Mouse (Mus musculus): ENCODE measurements around the gene Ralgps2. TPM values are rescaled to one million over a fixed set of nuclear protein-coding genes. Genes with fewer than 3 reads are reported as not detected.

Ralgps2 gene
- polyA plus RNA-seq, 1 experiment from 2014 or later = 25.6 TPM

DNA sequence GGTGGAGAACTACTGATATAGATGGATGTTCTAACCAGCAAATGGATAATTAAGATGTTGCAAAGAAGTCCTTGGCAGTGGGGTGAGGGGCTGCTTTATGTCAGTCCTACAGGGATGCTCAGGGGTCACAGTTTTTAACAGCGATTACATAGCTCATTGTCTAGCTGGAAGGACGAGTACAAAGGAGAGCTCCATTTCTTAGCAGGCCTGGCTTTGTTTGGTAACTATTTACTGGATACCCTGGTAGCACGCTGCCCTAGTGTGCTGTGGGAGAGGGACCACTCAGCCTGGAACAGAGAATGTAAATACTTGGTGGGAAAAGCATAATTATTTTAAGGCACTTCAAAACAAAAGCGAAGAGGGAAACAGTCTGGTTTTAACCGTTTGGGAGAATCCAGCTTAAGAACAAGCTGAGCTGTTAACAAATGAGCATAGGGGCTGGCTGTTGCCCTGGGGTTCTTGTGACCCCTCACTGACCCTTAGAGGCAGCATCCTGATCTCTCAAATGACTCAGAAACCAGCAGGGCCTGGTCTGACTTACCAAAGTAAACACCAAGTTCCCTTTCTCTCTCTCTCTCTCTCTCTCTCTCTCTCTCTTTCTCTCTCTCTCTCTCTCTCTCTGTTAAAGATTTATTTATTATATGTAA is 149.5 kb downstream of the Ralgps2 start:
- Histone ChIP-seq H3K27ac (no peak overlapping the region), H3K9me3 (replicated peaks) (no peaks in the 10 kb centered on the region), H3K36me3 (no peaks in the 10 kb centered on the region), H3K9ac (no peak overlapping the region), H3K4me1 (no peaks in the 10 kb centered on the region), H3K27me3 (replicated peaks) (peaks cover 3% of the 10 kb centered on the region; the same call in 1 of the 2 replicates), H3K4me2 (no peak overlapping the region), H3K4me3 (no peak overlapping the region)
- 63% methylated on average over 5 of the region's 5 CpGs for WGBS (ENCODE audit: insufficient replicate concordance)
- no peak for ATAC-seq

DNA sequence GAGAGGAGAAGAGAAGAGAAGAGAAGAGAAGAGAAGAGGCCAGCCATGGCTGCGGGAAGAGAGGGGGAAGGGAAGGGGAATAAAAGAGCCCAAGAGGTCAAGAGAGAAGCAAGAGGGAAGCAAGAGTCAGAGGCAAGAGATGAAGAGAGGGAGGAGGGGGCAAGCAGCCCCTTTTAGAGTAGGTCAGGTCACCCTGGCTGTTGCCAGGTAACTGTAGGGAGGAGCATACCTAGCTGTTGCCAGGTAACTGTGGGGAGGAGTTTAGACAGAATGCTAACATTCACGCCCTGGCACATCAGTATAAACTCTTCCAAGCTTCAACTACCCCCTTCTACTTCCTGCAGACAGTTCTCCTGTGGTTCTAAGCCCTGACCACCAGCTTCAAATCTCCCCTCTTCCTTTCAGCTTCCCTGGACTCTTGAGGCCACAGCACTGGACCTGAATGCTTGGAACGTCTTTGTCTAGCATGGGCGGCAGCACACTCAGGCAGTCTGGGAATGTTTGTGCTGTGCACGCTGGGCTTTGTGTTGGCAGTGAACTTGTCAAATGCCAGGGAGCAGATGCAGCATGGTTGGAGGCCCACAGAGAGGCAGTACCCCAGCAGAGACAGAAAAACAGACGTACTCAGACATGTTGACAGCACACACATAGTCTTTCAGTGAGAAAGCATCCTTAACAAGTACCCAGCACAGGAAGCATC is 152.1 kb downstream of the Ralgps2 start:
- Histone ChIP-seq H3K9me3 (replicated peaks) (no peaks in the 10 kb centered on the region), H3K36me3 (no peaks in the 10 kb centered on the region), H3K4me2 (no peak overlapping the region), H3K27ac (no peak overlapping the region), H3K4me3 (no peak overlapping the region), H3K27me3 (replicated peaks) (peaks cover 3% of the 10 kb centered on the region; the same call in 1 of the 2 replicates), H3K9ac (no peak overlapping the region), H3K4me1 (0 out of 2 replicates have a peak, but pooled peaks cover under 1% of the 10 kb centered on the region)
- no peak for ATAC-seq
- 54% methylated on average over 6 of the region's 6 CpGs for WGBS (ENCODE audit: insufficient replicate concordance)

GRCm38 (mm10) chr1:156786074-156786473 is 153.4 kb downstream of the Ralgps2 start:
- no peak for ATAC-seq
- Histone ChIP-seq H3K4me3 (no peak overlapping the region), H3K27ac (no peak overlapping the region), H3K4me2 (no peak overlapping the region), H3K9me3 (replicated peaks) (no peaks in the 10 kb centered on the region), H3K27me3 (replicated peaks) (peaks cover 3% of the 10 kb centered on the region), H3K9ac (no peak overlapping the region), H3K4me1 (peaks cover 12% of the 10 kb centered on the region), H3K36me3 (no peaks in the 10 kb centered on the region)
- 42% methylated on average over 2 of the region's 2 CpGs for WGBS (ENCODE audit: insufficient replicate concordance)

DNA sequence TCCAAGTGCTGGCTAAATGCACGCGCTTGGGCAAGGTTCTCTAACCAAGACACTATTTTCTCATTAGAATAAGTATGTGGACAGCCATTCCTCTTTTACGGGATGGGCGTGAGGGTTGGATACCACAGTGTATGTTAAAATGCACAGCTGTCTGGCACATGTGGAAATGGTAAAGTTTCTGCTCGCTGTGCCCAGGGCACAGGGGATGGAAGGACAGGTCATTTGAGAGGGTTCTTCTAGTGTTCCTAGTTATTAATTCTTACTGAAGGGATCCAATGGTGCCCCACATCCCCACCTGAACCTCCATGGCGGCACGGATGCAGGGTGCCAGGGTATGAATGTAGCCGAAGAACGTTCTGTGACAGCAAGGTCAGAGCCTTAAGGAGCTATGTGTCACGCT is 154.5 kb downstream of the Ralgps2 start:
- H3K36me3 ChIP-seq = no peaks in the 10 kb centered on the region
- H3K4me1 ChIP-seq = peaks cover 12% of the 10 kb centered on the region
- no peak overlapping the region for H3K27ac ChIP-seq
- H3K27me3 ChIP-seq (replicated peaks) = peaks cover 3% of the 10 kb centered on the region
- no peak overlapping the region for H3K9ac ChIP-seq
- no peak overlapping the region for H3K4me2 ChIP-seq
- no peak overlapping the region for H3K4me3 ChIP-seq
- ATAC-seq = no peak
- WGBS (ENCODE audit: insufficient replicate concordance) = 80% methylated on average over 10 of the region's 10 CpGs
- H3K9me3 ChIP-seq (replicated peaks) = no peaks in the 10 kb centered on the region

GRCm38 (mm10) chr1:156784116-156784515 is 155.3 kb downstream of the Ralgps2 start:
- Histone ChIP-seq H3K4me3 (no peak overlapping the region), H3K9ac (no peak overlapping the region), H3K4me1 (peaks cover 12% of the 10 kb centered on the region), H3K4me2 (no peak overlapping the region), H3K9me3 (replicated peaks) (no peaks in the 10 kb centered on the region), H3K36me3 (no peaks in the 10 kb centered on the region), H3K27me3 (replicated peaks) (peaks cover 3% of the 10 kb centered on the region), H3K27ac (no peak overlapping the region)
- 56% methylated on average over 5 of the region's 5 CpGs for WGBS (ENCODE audit: insufficient replicate concordance)
- ATAC-seq = no peak

GRCm38 (mm10) chr1:156781971-156782850 is 157.2 kb downstream of the Ralgps2 start:
- H3K4me1 ChIP-seq = peaks cover 12% of the 10 kb centered on the region
- H3K9ac ChIP-seq = no peak overlapping the region
- H3K36me3 ChIP-seq = no peaks in the 10 kb centered on the region
- H3K27ac ChIP-seq = no peak overlapping the region
- 43% methylated on average over 14 of the region's 14 CpGs for WGBS (ENCODE audit: insufficient replicate concordance)
- no peak overlapping the region for H3K4me3 ChIP-seq
- H3K4me2 ChIP-seq = no peak overlapping the region
- no peak for ATAC-seq
- no peaks in the 10 kb centered on the region for H3K9me3 ChIP-seq (replicated peaks)
- H3K27me3 ChIP-seq (replicated peaks) = peaks cover 2% of the 10 kb centered on the region

GRCm38 (mm10) chr1:156781076-156781741 is 158.2 kb downstream of the Ralgps2 start:
- 66% methylated on average over 12 of the region's 12 CpGs for WGBS (ENCODE audit: insufficient replicate concordance)
- Histone ChIP-seq H3K27me3 (replicated peaks) (no peaks in the 10 kb centered on the region; the same call in none of the 2 replicates), H3K4me2 (no peak overlapping the region), H3K4me3 (no peak overlapping the region), H3K27ac (no peak overlapping the region), H3K36me3 (no peaks in the 10 kb centered on the region), H3K4me1 (peaks cover 12% of the 10 kb centered on the region), H3K9ac (no peak overlapping the region), H3K9me3 (replicated peaks) (no peaks in the 10 kb centered on the region)
- no peak for ATAC-seq

GRCm38 (mm10) chr1:156780234-156781005 is 159.0 kb downstream of the Ralgps2 start:
- no peaks in the 10 kb centered on the region; the same call in none of the 2 replicates for H3K27me3 ChIP-seq (replicated peaks)
- no peak overlapping the region for H3K4me3 ChIP-seq
- H3K36me3 ChIP-seq = no peaks in the 10 kb centered on the region
- H3K4me1 ChIP-seq = peaks cover 12% of the 10 kb centered on the region
- H3K9ac ChIP-seq = no peak overlapping the region
- no peak for ATAC-seq
- H3K4me2 ChIP-seq = no peak overlapping the region
- 72% methylated on average over 16 of the region's 16 CpGs for WGBS (ENCODE audit: insufficient replicate concordance)
- no peaks in the 10 kb centered on the region for H3K9me3 ChIP-seq (replicated peaks)
- no peak overlapping the region for H3K27ac ChIP-seq

DNA sequence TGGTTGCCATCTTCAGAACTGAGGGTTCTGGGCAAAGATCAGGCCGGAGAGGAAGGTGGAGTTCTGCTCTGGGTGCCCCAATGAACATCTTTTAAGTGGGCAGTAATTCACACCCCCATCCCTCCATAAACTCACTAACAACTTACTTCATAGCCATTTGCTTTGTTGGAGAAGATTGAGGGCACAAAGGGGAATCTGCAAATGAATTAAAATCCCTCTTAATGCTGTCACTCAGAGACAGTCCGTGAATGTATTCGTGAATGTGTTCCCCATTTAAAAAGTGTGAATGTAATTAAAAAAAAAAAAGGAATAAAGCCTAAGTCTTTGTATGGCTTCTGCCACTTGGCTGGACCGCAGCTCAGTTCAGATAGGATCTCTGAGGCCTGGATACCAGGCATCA is 159.8 kb downstream of the Ralgps2 start:
- no peak overlapping the region for H3K4me3 ChIP-seq
- no peaks in the 10 kb centered on the region for H3K36me3 ChIP-seq
- no peaks in the 10 kb centered on the region; the same call in none of the 2 replicates for H3K27me3 ChIP-seq (replicated peaks)
- no peak overlapping the region for H3K4me2 ChIP-seq
- WGBS (ENCODE audit: insufficient replicate concordance) = 71% methylated on average over 4 of the region's 4 CpGs
- H3K27ac ChIP-seq = no peak overlapping the region
- H3K9ac ChIP-seq = no peak overlapping the region
- no peaks in the 10 kb centered on the region for H3K9me3 ChIP-seq (replicated peaks)
- ATAC-seq = no peak
- H3K4me1 ChIP-seq = peaks cover 12% of the 10 kb centered on the region

- H3K27ac ChIP-seq = no peak overlapping the region
- no peaks in the 10 kb centered on the region; the same call in none of the 2 replicates for H3K27me3 ChIP-seq (replicated peaks)
- H3K4me3 ChIP-seq = no peak overlapping the region
- no peak overlapping the region for H3K9ac ChIP-seq
- H3K9me3 ChIP-seq (replicated peaks) = no peaks in the 10 kb centered on the region
- H3K4me2 ChIP-seq = no peak overlapping the region
- H3K36me3 ChIP-seq = no peaks in the 10 kb centered on the region
- ATAC-seq = no peak
- 53% methylated on average over 6 of the region's 6 CpGs for WGBS (ENCODE audit: insufficient replicate concordance)
- peaks cover 12% of the 10 kb centered on the region for H3K4me1 ChIP-seq
These were observed 160.4 kb downstream of the Ralgps2 start for GRCm38 (mm10) chr1:156778977-156779376.

GRCm38 (mm10) chr1:156777896-156778295 is 161.5 kb downstream of the Ralgps2 start:
- Histone ChIP-seq H3K36me3 (no peaks in the 10 kb centered on the region), H3K4me2 (no peak overlapping the region), H3K27ac (no peak overlapping the region), H3K9me3 (replicated peaks) (no peaks in the 10 kb centered on the region), H3K4me3 (no peak overlapping the region), H3K9ac (no peak overlapping the region), H3K27me3 (replicated peaks) (peaks cover 3% of the 10 kb centered on the region), H3K4me1 (peaks cover 12% of the 10 kb centered on the region)
- ATAC-seq = no peak
- 73% methylated on average over 4 of the region's 4 CpGs for WGBS (ENCODE audit: insufficient replicate concordance)

Measured in liver, embryonic 12.5 days (tissue).